23 mouse cellular contexts compared by ENCODE assay signal in the genomic region with DNA sequence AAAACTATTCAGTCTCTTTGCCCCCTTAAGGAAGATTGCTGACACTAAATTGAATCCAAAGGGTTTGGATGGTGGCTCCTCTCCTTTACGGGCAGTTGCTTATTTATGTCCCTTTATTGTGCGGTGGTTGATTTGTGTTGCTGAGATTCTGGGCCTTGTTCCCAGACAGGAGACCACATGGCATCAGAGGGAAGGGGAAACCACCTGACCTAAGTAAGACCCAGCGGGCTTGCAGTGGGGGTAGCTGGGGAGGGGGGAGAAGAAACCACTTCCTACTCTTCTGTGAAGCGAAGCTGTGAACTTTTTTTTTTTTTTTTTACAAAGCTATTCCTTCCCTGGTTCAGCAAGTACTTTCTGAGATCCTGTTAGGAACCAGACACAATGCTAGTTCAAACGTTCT.
DNase-seq lines count a peak whose midpoint lies in the region; ATAC-seq and TF ChIP-seq lines count a peak whose summit lies in the region.
"Had no signal": no experiment of that assay in that cellular context is flagged by ENCODE, and none has a peak within 500 bp of the region (broad histone marks: within the 10 kb centered on the region; RNA-seq: fewer than 3 reads in every experiment).

No protein-coding gene starts in this region.

- DNase-seq in heart, adult 11 months: peak; percentile 19
- no peak for DNase-seq in heart, postnatal 36 days
- peak; percentile 49 for DNase-seq in midbrain, postnatal 0 days (ENCODE audit: low spot score)
- no peak for DNase-seq in midbrain, embryonic 14.5 days
- DNase-seq in NIH3T3 (ENCODE audit: low read depth): peak; percentile 40
- DNase-seq in forebrain, embryonic 14.5 days (ENCODE audit: low spot score): no peak
- DNase-seq in liver, postnatal 0 days: no peak
- DNase-seq: adrenal gland, adult 8-10 months; cerebellum, adult 9-10 months; gastrocnemius, postnatal 14 days; kidney, postnatal 10 days; lung, adult 18-20 months; right cerebral cortex, postnatal 14 days; spleen, adult 18-20 months; thymus, adult 18-20 months had no signal

- ATAC-seq in midbrain, postnatal 0 days (ENCODE audit: low FRiP score): no peak
- ATAC-seq in midbrain, embryonic 14.5 days (ENCODE audit: low FRiP score, low TSS enrichment): no peak
- peak; percentile 58 for ATAC-seq in neural tube, embryonic 13.5 days (ENCODE audit: low read depth)
- no peak for ATAC-seq in forebrain, embryonic 14.5 days
- no peak for ATAC-seq in liver, postnatal 0 days
- ATAC-seq: intestine, embryonic 16.5 days; Patski had no signal

- no peaks in the 10 kb centered on the region for H3K27me3 ChIP-seq in midbrain, postnatal 0 days (ENCODE audit: insufficient read depth, low read length)
- no peaks in the 10 kb centered on the region for H3K27me3 ChIP-seq in midbrain, embryonic 14.5 days (ENCODE audit: control insufficient read depth, insufficient read depth, low read length)
- H3K27me3 ChIP-seq in neural tube, embryonic 13.5 days: no peaks in the 10 kb centered on the region
- H3K27me3 ChIP-seq in forebrain, embryonic 14.5 days (replicated peaks; ENCODE audit: control insufficient read depth, insufficient read depth, low read length): no peaks in the 10 kb centered on the region
- H3K27me3 ChIP-seq in liver, postnatal 0 days (ENCODE audit: insufficient read depth, low read length): no peaks in the 10 kb centered on the region
- H3K27me3 ChIP-seq: embryonic facial prominence, embryonic 15.5 days; stomach, embryonic 15.5 days had no signal

- no peak overlapping the region for H3K9ac ChIP-seq in midbrain, postnatal 0 days (replicated peaks; ENCODE audit: low read length, poor library complexity, severe bottlenecking)
- no peak overlapping the region for H3K9ac ChIP-seq in midbrain, embryonic 14.5 days (replicated peaks; ENCODE audit: low read length)
- H3K9ac ChIP-seq in neural tube, embryonic 13.5 days: no peak overlapping the region
- H3K9ac ChIP-seq in forebrain, embryonic 14.5 days (ENCODE audit: low read length): no peak overlapping the region
- H3K9ac ChIP-seq in liver, postnatal 0 days (replicated peaks): no peak overlapping the region
- H3K9ac ChIP-seq: embryonic facial prominence, embryonic 15.5 days; hindbrain, embryonic 14.5 days; stomach, embryonic 15.5 days had no signal

- no peak for TF ChIP-seq EP300 in liver, postnatal 0 days (IDR thresholded peaks at IDR 0.05; ENCODE audit: low read depth)

- no peaks in the 10 kb centered on the region for H3K9me3 ChIP-seq in midbrain, postnatal 0 days (ENCODE audit: low read length)
- no peaks in the 10 kb centered on the region for H3K9me3 ChIP-seq in midbrain, embryonic 14.5 days (ENCODE audit: control insufficient read depth, low read length)
- H3K9me3 ChIP-seq in neural tube, embryonic 13.5 days: no peaks in the 10 kb centered on the region
- H3K9me3 ChIP-seq in forebrain, embryonic 14.5 days (replicated peaks; ENCODE audit: control insufficient read depth, low read length): no peaks in the 10 kb centered on the region
- H3K9me3 ChIP-seq in liver, postnatal 0 days (ENCODE audit: low read length): no peaks in the 10 kb centered on the region
- H3K9me3 ChIP-seq: embryonic facial prominence, embryonic 15.5 days; heart, embryonic 10.5 days; midbrain, embryonic 10.5 days; stomach, embryonic 15.5 days had no signal

- WGBS in midbrain, postnatal 0 days: 57% methylated on average over 5 of the region's 5 CpGs
- 63% methylated on average over 5 of the region's 5 CpGs for WGBS in midbrain, embryonic 14.5 days
- 7% methylated on average over 5 of the region's 5 CpGs for WGBS in neural tube, embryonic 13.5 days
- 44% methylated on average over 5 of the region's 5 CpGs for WGBS in forebrain, embryonic 14.5 days
- WGBS in liver, postnatal 0 days (ENCODE audit: insufficient replicate concordance): 22% methylated on average over 5 of the region's 5 CpGs

- H3K36me3 ChIP-seq in midbrain, postnatal 0 days (ENCODE audit: insufficient read depth, low read length): no peaks in the 10 kb centered on the region
- H3K36me3 ChIP-seq in midbrain, embryonic 14.5 days (ENCODE audit: control insufficient read depth, insufficient read depth, low read length): no peaks in the 10 kb centered on the region
- H3K36me3 ChIP-seq in neural tube, embryonic 13.5 days: no peaks in the 10 kb centered on the region
- no peaks in the 10 kb centered on the region for H3K36me3 ChIP-seq in forebrain, embryonic 14.5 days (ENCODE audit: control insufficient read depth, insufficient read depth, low read length)
- no peaks in the 10 kb centered on the region for H3K36me3 ChIP-seq in liver, postnatal 0 days (replicated peaks; ENCODE audit: insufficient read depth, low read length)
- H3K36me3 ChIP-seq: embryonic facial prominence, embryonic 15.5 days; heart, embryonic 10.5 days; midbrain, embryonic 10.5 days; stomach, embryonic 15.5 days had no signal

- no peak overlapping the region for H3K4me2 ChIP-seq in midbrain, postnatal 0 days (ENCODE audit: low read depth, low read length, poor library complexity, severe bottlenecking)
- H3K4me2 ChIP-seq in midbrain, embryonic 14.5 days (ENCODE audit: low read length): no peak overlapping the region
- no peak overlapping the region for H3K4me2 ChIP-seq in neural tube, embryonic 13.5 days
- no peak overlapping the region for H3K4me2 ChIP-seq in forebrain, embryonic 14.5 days (ENCODE audit: low read length)
- H3K4me2 ChIP-seq in liver, postnatal 0 days (ENCODE audit: low read depth, low read length): no peak overlapping the region
- H3K4me2 ChIP-seq: embryonic facial prominence, embryonic 15.5 days; hindbrain, embryonic 14.5 days; stomach, embryonic 15.5 days had no signal

- no peak overlapping the region for H3K27ac ChIP-seq in midbrain, postnatal 0 days (ENCODE audit: low read depth, low read length)
- no peak overlapping the region for H3K27ac ChIP-seq in midbrain, embryonic 14.5 days (replicated peaks; ENCODE audit: low read depth, low read length)
- H3K27ac ChIP-seq in neural tube, embryonic 13.5 days (replicated peaks): peak overlapping the region; percentile 57; the same call in 1 of the 2 replicates
- no peak overlapping the region for H3K27ac ChIP-seq in forebrain, embryonic 14.5 days (ENCODE audit: low read depth, low read length)
- no peak overlapping the region for H3K27ac ChIP-seq in liver, postnatal 0 days (ENCODE audit: low read depth)
- H3K27ac ChIP-seq: embryonic facial prominence, embryonic 15.5 days; heart, embryonic 10.5 days; hindbrain, embryonic 14.5 days; midbrain, embryonic 10.5 days; stomach, embryonic 15.5 days had no signal

- no peak for TF ChIP-seq CTCF in midbrain, postnatal 0 days (IDR thresholded peaks at IDR 0.05)
- TF ChIP-seq CTCF in liver, postnatal 0 days (IDR thresholded peaks at IDR 0.05; ENCODE audit: low read depth): no peak

- H3K4me1 ChIP-seq in midbrain, postnatal 0 days (ENCODE audit: insufficient read depth, low read length): peaks cover 5% of the 10 kb centered on the region
- H3K4me1 ChIP-seq in midbrain, embryonic 14.5 days (ENCODE audit: control insufficient read depth, insufficient read depth, low read length): peaks cover 18% of the 10 kb centered on the region
- H3K4me1 ChIP-seq in neural tube, embryonic 13.5 days (replicated peaks): peaks cover 52% of the 10 kb centered on the region
- H3K4me1 ChIP-seq in forebrain, embryonic 14.5 days (ENCODE audit: control insufficient read depth, insufficient read depth, low read length): peaks cover 8% of the 10 kb centered on the region
- no peaks in the 10 kb centered on the region for H3K4me1 ChIP-seq in liver, postnatal 0 days (ENCODE audit: insufficient read depth)
- H3K4me1 ChIP-seq: embryonic facial prominence, embryonic 15.5 days; heart, embryonic 10.5 days; stomach, embryonic 15.5 days had no signal

- intact Hi-C loops in heart, postnatal 36 days (cut with DNase I): no loop called here

- no peak overlapping the region for H3K4me3 ChIP-seq in midbrain, postnatal 0 days (ENCODE audit: low read depth, low read length)
- no peak overlapping the region for H3K4me3 ChIP-seq in midbrain, embryonic 14.5 days (replicated peaks; ENCODE audit: low read depth, low read length)
- no peak overlapping the region for H3K4me3 ChIP-seq in neural tube, embryonic 13.5 days
- no peak overlapping the region for H3K4me3 ChIP-seq in forebrain, embryonic 14.5 days (ENCODE audit: low read depth, low read length)
- no peak overlapping the region for H3K4me3 ChIP-seq in liver, postnatal 0 days (ENCODE audit: low read depth, low read length)
- H3K4me3 ChIP-seq: embryonic facial prominence, embryonic 15.5 days; heart, embryonic 10.5 days; midbrain, embryonic 10.5 days; stomach, embryonic 15.5 days had no signal

Comparison
In these comparisons a context has a peak if more than half of its experiments do, and no peak if none do; other contexts are left out.
1. DNase-seq: peak in heart, adult 11 months (single experiment), midbrain, postnatal 0 days (single experiment) and NIH3T3 (single experiment); none in heart, postnatal 36 days (0 of 2), midbrain, embryonic 14.5 days (single experiment), forebrain, embryonic 14.5 days (single experiment) and liver, postnatal 0 days (single experiment).